Mouse (Mus musculus) liver, adult 2 months (tissue): ENCODE measurements at regions not wholly inside any gene's neighbourhood (a gene's known extent, or its start where the extent isn't known, plus 50 kb on each side); places are given as distances from the start of the nearest gene placed in this dataset.
A peak's percentile ranks its signal among the peaks of the same experiment; 100 is the strongest.

Experiments
- DNase-seq: peaks from one replicate; pipeline ENCODE4 v3.0.0-alpha.2; 2011; ENCODE audit warnings: low read depth, low spot score; ENCODE audit errors: extremely low read depth
- H3K27ac ChIP-seq: fragments of 200-500 bp; replicated peaks from 2 replicates; pipeline ENCODE4 v1.5.1; 2012; ENCODE audit warnings: low read depth, mild to moderate bottlenecking, control low read depth, inconsistent platforms, low read length; ENCODE audit not compliant: insufficient read depth
- H3K27me3 ChIP-seq: fragments of 200-500 bp; 2 replicates; pipeline ENCODE4 v1.6.1; 2012; ENCODE audit warnings: mild to moderate bottlenecking, moderate library complexity, low read length, inconsistent platforms; ENCODE audit not compliant: control insufficient read depth, insufficient read depth
- H3K36me3 ChIP-seq: fragments of 200-500 bp; 2 replicates; pipeline ENCODE4 v1.6.1; 2012; ENCODE audit warnings: low read length, inconsistent platforms; ENCODE audit not compliant: control insufficient read depth, insufficient read depth
- H3K4me1 ChIP-seq: fragments of 200-500 bp; 2 replicates; pipeline ENCODE4 v1.6.1; 2011; ENCODE audit warnings: low read length; ENCODE audit not compliant: control insufficient read depth, insufficient read depth
- H3K4me3 ChIP-seq: fragments of 200-500 bp; 2 replicates; pipeline ENCODE4 v1.5.1; 2011; ENCODE audit warnings: low read depth, mild to moderate bottlenecking, control low read depth, low read length, moderate library complexity; ENCODE audit not compliant: insufficient read depth
- H3K79me2 ChIP-seq: fragments of 200-500 bp; 2 replicates; pipeline ENCODE4 v1.6.1; 2012; ENCODE audit warnings: inconsistent platforms, mild to moderate bottlenecking, low read length, moderate library complexity; ENCODE audit not compliant: control insufficient read depth, insufficient read depth
- H3K9ac ChIP-seq: fragments of 200-500 bp; 2 replicates; pipeline ENCODE4 v1.6.1; 2012; ENCODE audit warnings: low read depth, mild to moderate bottlenecking, control low read depth, inconsistent platforms, low read length
- CTCF ChIP-seq: fragments of 200-500 bp; IDR thresholded peaks from 2 replicates; pipeline ENCODE4 v1.5.1; 2011; ENCODE audit warnings: low read depth, low read length, control low read depth
- POLR2A ChIP-seq: fragments of 200-500 bp; IDR thresholded peaks from 2 replicates; pipeline ENCODE4 v1.6.1; 2011; ENCODE audit warnings: low read length, control low read depth; ENCODE audit not compliant: insufficient read depth; ENCODE audit errors: extremely low read depth
- whole genome bisulfite sequencing: fragments of 180-500 bp; shearing (Covaris S2); methylation state at CpG from one replicate; pipeline ENCODE4 v1.1.7; 2018; 5-methylcytosine and 5-hydroxymethylcytosine counted together

DNA sequence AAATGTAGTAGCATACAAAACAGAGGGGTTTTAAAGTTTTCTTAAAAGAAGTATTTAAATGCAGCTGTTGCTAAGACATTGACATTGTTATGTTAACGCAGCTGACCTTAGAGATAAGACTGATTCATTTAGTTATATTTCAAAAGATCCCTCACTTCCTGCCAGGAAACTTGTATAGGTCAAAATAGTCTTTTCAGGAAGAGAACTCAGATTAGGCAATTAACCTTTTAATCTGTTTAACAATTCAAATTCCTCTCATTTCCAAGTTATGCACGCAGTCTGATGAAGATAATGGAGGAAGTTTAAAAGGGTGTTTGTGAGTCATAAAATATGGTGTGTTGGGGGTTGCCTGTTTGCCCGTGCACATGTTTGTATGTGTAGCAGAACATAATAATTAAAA is 448.5 kb downstream of the Tmtc2 start:
- 65% methylated on average over 3 of the region's 3 CpGs for WGBS
- peak; percentile 2 for DNase-seq
- no peak overlapping the region for H3K9ac ChIP-seq
- TF ChIP-seq POLR2A (no peak), CTCF (no peak)
- no peak overlapping the region for H3K4me3 ChIP-seq
- no peaks in the 10 kb centered on the region for H3K36me3 ChIP-seq
- H3K27ac ChIP-seq: no peak overlapping the region
- H3K27me3 ChIP-seq: no peaks in the 10 kb centered on the region
- no peaks in the 10 kb centered on the region for H3K4me1 ChIP-seq
- no peaks in the 10 kb centered on the region for H3K79me2 ChIP-seq

DNA sequence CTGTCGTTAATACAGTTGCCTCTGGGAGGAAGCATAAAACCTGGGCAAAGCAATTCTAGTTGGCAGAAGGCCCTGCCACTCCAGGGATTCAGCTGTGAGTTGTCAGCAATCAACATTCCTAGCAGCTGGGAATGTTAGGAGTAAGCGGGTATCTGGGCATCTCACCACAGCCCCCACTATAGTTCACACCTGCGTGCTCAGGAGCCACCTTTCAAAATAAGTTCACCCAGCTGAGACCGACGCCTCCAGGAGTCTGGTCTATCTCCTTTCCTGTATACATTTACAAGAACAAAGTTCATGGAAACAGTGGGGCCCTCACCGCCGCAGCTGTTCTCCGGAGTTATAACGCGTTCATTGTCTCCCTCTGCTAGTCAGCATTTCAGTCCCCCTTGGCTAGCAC is 454.0 kb downstream of the Tmtc2 start:
- Histone ChIP-seq H3K79me2 (no peaks in the 10 kb centered on the region), H3K27me3 (no peaks in the 10 kb centered on the region), H3K9ac (no peak overlapping the region), H3K36me3 (no peaks in the 10 kb centered on the region), H3K4me3 (no peak overlapping the region), H3K27ac (no peak overlapping the region), H3K4me1 (no peaks in the 10 kb centered on the region)
- TF ChIP-seq POLR2A: no peak
- no peak for TF ChIP-seq CTCF
- no peak for DNase-seq
- WGBS: 80% methylated on average over 10 of the region's 10 CpGs

DNA sequence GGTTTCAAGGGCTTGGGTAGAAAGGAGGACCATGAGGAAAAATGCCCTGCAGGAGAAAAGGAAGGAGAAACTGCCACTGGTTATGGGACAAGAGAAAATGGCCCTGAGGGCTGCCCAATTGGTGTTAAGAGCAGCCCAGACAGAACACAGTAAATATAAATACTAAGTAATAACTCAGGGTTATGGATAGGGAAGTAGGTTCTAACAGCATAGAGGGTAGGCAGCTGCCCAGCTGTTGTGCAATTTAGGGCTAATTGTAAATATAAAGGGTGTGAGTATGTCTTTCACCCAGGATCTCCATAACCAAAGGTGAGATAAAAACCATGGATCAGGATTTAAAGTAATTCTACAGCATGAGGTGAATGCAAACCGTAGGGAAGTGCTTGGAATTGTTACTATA is 458.1 kb downstream of the Tmtc2 start:
- Histone ChIP-seq H3K79me2 (no peaks in the 10 kb centered on the region), H3K9ac (no peak overlapping the region), H3K27me3 (no peaks in the 10 kb centered on the region), H3K27ac (no peak overlapping the region), H3K4me1 (no peaks in the 10 kb centered on the region), H3K36me3 (no peaks in the 10 kb centered on the region), H3K4me3 (no peak overlapping the region)
- TF ChIP-seq CTCF (no peak), POLR2A (no peak)
- WGBS: 78% methylated on average over 1 of the region's 1 CpGs
- no peak for DNase-seq

DNA sequence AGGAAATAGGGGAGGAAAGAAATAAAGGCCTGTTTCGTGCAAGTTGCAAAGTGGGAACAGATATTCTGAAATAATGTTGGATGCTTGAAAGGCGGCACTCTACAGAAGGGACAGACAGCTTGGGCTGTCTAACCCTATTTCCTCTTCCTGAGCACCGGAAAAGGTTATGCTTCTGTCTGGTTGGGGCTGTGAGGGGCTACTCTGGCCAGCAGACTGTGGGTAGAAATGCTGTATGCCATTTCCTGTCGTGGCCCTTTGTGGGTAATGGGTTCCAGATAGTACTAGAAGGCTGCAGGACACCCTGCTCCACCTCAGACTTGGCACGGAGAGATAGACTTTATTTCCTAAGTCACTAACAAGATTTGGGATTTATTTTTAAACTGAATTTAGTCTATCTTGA is 459.3 kb downstream of the Tmtc2 start:
- Histone ChIP-seq H3K79me2 (no peaks in the 10 kb centered on the region), H3K4me1 (no peaks in the 10 kb centered on the region), H3K4me3 (no peak overlapping the region), H3K27ac (no peak overlapping the region), H3K27me3 (no peaks in the 10 kb centered on the region), H3K36me3 (no peaks in the 10 kb centered on the region), H3K9ac (no peak overlapping the region)
- TF ChIP-seq CTCF: no peak
- TF ChIP-seq POLR2A: no peak
- DNase-seq: no peak
- 75% methylated on average over 5 of the region's 5 CpGs for WGBS

DNA sequence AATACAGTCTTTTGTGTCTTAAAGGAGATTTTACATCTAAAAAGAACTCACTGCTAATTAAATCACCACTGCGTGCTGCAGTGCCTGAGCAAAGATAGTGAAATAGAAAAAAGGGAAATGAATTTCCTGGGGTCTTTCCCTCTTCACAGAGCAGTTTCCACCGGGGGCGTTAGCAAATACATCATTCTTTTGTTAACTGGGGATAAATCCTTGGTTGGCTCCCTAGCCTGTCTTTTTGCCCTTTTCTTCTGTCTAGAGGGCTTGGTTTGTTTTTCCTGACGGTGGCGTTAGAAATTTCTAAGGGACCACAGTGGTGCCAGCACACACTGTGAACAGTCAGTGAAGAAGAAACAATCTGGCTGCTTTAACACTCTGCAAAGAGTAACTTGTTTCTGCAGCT is 464.0 kb downstream of the Tmtc2 start:
- TF ChIP-seq CTCF (no peak), POLR2A (no peak)
- 33% methylated on average over 5 of the region's 5 CpGs for whole genome bisulfite sequencing

DNA sequence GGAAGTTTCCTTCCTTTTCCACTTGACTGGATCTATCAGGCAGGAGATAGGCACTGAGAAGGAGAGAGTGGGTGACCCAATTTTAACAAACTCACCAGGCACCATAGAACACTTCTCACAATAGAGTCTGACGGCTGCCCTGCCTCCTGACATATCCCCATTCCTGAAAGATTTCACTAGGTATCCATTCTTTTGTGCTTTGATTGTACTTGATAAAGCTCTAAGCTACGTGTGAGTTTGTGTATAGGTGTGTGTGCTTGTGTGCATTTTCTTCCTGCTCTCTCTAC is 477.3 kb downstream of the Tmtc2 start:
- TF ChIP-seq POLR2A: no peak
- TF ChIP-seq CTCF: no peak
- Histone ChIP-seq H3K79me2 (no peaks in the 10 kb centered on the region), H3K27ac (no peak overlapping the region), H3K27me3 (no peaks in the 10 kb centered on the region), H3K36me3 (no peaks in the 10 kb centered on the region), H3K9ac (no peak overlapping the region), H3K4me1 (no peaks in the 10 kb centered on the region), H3K4me3 (no peak overlapping the region)
- DNase-seq: no peak
- WGBS: 60% methylated on average over 2 of the region's 2 CpGs

More for the DNA sequence above, 464.0 kb downstream of the Tmtc2 start:
- Histone ChIP-seq H3K27me3 (no peaks in the 10 kb centered on the region), H3K36me3 (no peaks in the 10 kb centered on the region), H3K9ac (no peak overlapping the region), H3K27ac (no peak overlapping the region), H3K4me1 (no peaks in the 10 kb centered on the region), H3K4me3 (no peak overlapping the region), H3K79me2 (no peaks in the 10 kb centered on the region)
- no peak for DNase-seq
